Mouse (Mus musculus): ENCODE measurements around the gene Gm20388. TPM values are rescaled to one million over a fixed set of nuclear protein-coding genes. Genes with fewer than 3 reads are reported as not detected.
"Not testable (repeated sequence)": the region's sequence is repeated elsewhere in the genome, so short reads cannot be mapped to it uniquely, and the experiment has no call there.

The Gm20388 gene
- polyA plus RNA-seq, 1 experiment: 59.3 TPM

GRCm38 (mm10) chr8:123954246-123954645, 4043.6 kb downstream of the Gm20388 start:
- TF ChIP-seq POLR2A (IDR thresholded peaks at IDR 0.05; ENCODE audit: borderline replicate concordance, extremely low read depth, insufficient read depth, insufficient read length, poor library complexity, severe bottlenecking) (no peak), CTCF (IDR thresholded peaks at IDR 0.05; ENCODE audit: borderline replicate concordance, extremely low read depth, insufficient read depth, insufficient read length) (no peak)
- DNase-seq (ENCODE audit: low read depth): no peak

GRCm38 (mm10) chr8:123958130-123958529, 4047.5 kb downstream of the Gm20388 start:
- TF ChIP-seq POLR2A (IDR thresholded peaks at IDR 0.05; ENCODE audit: borderline replicate concordance, extremely low read depth, insufficient read depth, insufficient read length, poor library complexity, severe bottlenecking) (no peak), CTCF (IDR thresholded peaks at IDR 0.05; ENCODE audit: borderline replicate concordance, extremely low read depth, insufficient read depth, insufficient read length) (no peak)
- DNase-seq (ENCODE audit: low read depth): peak; percentile 20

GRCm38 (mm10) chr8:123959473-123959872, 4048.8 kb downstream of the Gm20388 start:
- DNase-seq (ENCODE audit: low read depth): no peak
- no peak for TF ChIP-seq CTCF (IDR thresholded peaks at IDR 0.05; ENCODE audit: borderline replicate concordance, extremely low read depth, insufficient read depth, insufficient read length)
- no peak for TF ChIP-seq POLR2A (IDR thresholded peaks at IDR 0.05; ENCODE audit: borderline replicate concordance, extremely low read depth, insufficient read depth, insufficient read length, poor library complexity, severe bottlenecking)

- DNase-seq (ENCODE audit: low read depth): no peak
- no peak for TF ChIP-seq POLR2A (IDR thresholded peaks at IDR 0.05; ENCODE audit: borderline replicate concordance, extremely low read depth, insufficient read depth, insufficient read length, poor library complexity, severe bottlenecking)
Measured at GRCm38 (mm10) chr8:123960056-123960455, 4049.4 kb downstream of the Gm20388 start.

GRCm38 (mm10) chr8:123960556-123960955, 4049.9 kb downstream of the Gm20388 start:
- not testable (repeated sequence) for DNase-seq (ENCODE audit: low read depth)

GRCm38 (mm10) chr8:123961371-123961770, 4050.7 kb downstream of the Gm20388 start:
- DNase-seq (ENCODE audit: low read depth): peak; percentile 43
- TF ChIP-seq CTCF (IDR thresholded peaks at IDR 0.05; ENCODE audit: borderline replicate concordance, extremely low read depth, insufficient read depth, insufficient read length): no peak
- TF ChIP-seq POLR2A (IDR thresholded peaks at IDR 0.05; ENCODE audit: borderline replicate concordance, extremely low read depth, insufficient read depth, insufficient read length, poor library complexity, severe bottlenecking): no peak

- no peak for TF ChIP-seq POLR2A (IDR thresholded peaks at IDR 0.05; ENCODE audit: borderline replicate concordance, extremely low read depth, insufficient read depth, insufficient read length, poor library complexity, severe bottlenecking)
- peak; percentile 27; the same call in 1 of the 2 replicates for TF ChIP-seq CTCF (IDR thresholded peaks at IDR 0.05; ENCODE audit: borderline replicate concordance, extremely low read depth, insufficient read depth, insufficient read length)
- DNase-seq (ENCODE audit: low read depth): peak; percentile 44
Measured at GRCm38 (mm10) chr8:123966896-123967295, 4056.3 kb downstream of the Gm20388 start.

GRCm38 (mm10) chr8:123973495-123973894, 4062.9 kb downstream of the Gm20388 start:
- TF ChIP-seq CTCF (IDR thresholded peaks at IDR 0.05; ENCODE audit: borderline replicate concordance, extremely low read depth, insufficient read depth, insufficient read length): no peak
- no peak for TF ChIP-seq POLR2A (IDR thresholded peaks at IDR 0.05; ENCODE audit: borderline replicate concordance, extremely low read depth, insufficient read depth, insufficient read length, poor library complexity, severe bottlenecking)
- DNase-seq (ENCODE audit: low read depth): no peak

GRCm38 (mm10) chr8:123977499-123977898, 4066.9 kb downstream of the Gm20388 start:
- no peak for DNase-seq (ENCODE audit: low read depth)
- TF ChIP-seq CTCF (IDR thresholded peaks at IDR 0.05; ENCODE audit: borderline replicate concordance, extremely low read depth, insufficient read depth, insufficient read length): no peak
- no peak for TF ChIP-seq POLR2A (IDR thresholded peaks at IDR 0.05; ENCODE audit: borderline replicate concordance, extremely low read depth, insufficient read depth, insufficient read length, poor library complexity, severe bottlenecking)

- DNase-seq (ENCODE audit: low read depth): peak; percentile 42
Measured at GRCm38 (mm10) chr8:123978166-123978838, 4067.7 kb downstream of the Gm20388 start.

GRCm38 (mm10) chr8:123978926-123979325, 4068.3 kb downstream of the Gm20388 start:
- TF ChIP-seq POLR2A (IDR thresholded peaks at IDR 0.05; ENCODE audit: borderline replicate concordance, extremely low read depth, insufficient read depth, insufficient read length, poor library complexity, severe bottlenecking) (no peak), CTCF (IDR thresholded peaks at IDR 0.05; ENCODE audit: borderline replicate concordance, extremely low read depth, insufficient read depth, insufficient read length) (no peak)
- DNase-seq (ENCODE audit: low read depth): no peak

More at GRCm38 (mm10) chr8:123978166-123978838, 4067.7 kb downstream of the Gm20388 start:
- TF ChIP-seq CTCF (IDR thresholded peaks at IDR 0.05; ENCODE audit: borderline replicate concordance, extremely low read depth, insufficient read depth, insufficient read length): no peak
- TF ChIP-seq POLR2A (IDR thresholded peaks at IDR 0.05; ENCODE audit: borderline replicate concordance, extremely low read depth, insufficient read depth, insufficient read length, poor library complexity, severe bottlenecking): no peak

- no peak for TF ChIP-seq POLR2A (IDR thresholded peaks at IDR 0.05; ENCODE audit: borderline replicate concordance, extremely low read depth, insufficient read depth, insufficient read length, poor library complexity, severe bottlenecking)
- no peak for TF ChIP-seq CTCF (IDR thresholded peaks at IDR 0.05; ENCODE audit: borderline replicate concordance, extremely low read depth, insufficient read depth, insufficient read length)
- no peak for DNase-seq (ENCODE audit: low read depth)
Measured at GRCm38 (mm10) chr8:123980239-123980638, 4069.6 kb downstream of the Gm20388 start.

Data from brain, embryonic 14.5 days (tissue).